Mouse (Mus musculus) cerebellum, adult 9-11 months (tissue): Measurements from ENCODE around the gene Syngr2.
"Not testable (repeated sequence)": the region's sequence is repeated elsewhere in the genome, so short reads cannot be mapped to it uniquely, and the experiment has no call there.

Experiments used
- DNase-seq: peaks from one replicate; pipeline ENCODE4 v3.0.0; 2022

Syngr2 gene

DNA sequence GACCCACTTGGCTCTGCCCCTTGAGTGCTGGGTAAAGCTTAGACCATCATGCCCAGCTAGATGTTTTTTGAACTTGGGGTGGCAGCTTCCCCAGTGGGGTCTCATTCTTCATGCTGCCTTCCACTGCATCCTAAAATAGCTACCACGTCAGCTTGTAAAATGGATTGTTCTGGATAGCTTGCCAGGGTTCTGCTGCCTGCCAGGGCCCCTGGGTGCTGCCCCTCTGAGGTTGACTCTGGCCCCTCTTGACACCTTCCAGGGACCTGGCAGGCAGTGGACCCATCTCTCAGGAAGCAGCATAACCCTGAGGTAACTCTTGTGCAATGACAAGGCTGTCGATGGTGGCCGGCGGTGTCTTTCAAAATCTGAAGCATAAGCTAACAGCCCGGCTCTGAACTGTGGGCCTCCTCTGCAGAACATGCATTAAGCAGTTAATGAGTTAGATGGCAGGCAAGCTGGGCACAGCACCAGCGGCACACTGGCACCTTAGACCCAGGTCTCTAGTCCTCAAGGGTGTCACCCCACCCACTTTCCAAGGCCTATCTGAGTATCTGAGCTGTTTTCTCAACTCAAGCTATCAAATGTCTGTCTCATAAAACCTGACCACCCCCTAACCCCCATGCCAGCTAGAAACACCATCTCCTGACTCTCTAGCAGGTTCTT is 5.4 kb downstream of the Syngr2 start:
- no peak for DNase-seq

DNA sequence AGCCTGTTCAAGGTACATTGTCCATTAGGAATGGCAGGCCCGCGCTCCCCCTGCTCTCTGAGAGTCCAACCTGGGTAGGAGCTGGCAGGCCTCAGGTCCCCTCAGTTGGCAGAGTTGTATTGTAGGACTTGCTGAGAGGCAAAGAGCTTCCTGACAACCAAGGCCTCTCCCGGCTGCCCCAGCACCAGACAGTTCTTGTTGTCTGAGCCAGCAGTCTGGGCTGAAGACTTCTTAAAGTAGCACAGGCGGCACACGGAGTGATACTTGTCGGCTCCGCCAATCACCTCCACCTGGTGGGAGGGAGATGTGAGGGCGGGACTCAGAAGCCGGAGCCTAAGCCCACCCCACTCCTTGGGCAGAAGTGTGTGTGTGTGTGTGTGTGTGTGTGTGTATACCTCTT is 6.4 kb downstream of the Syngr2 start:
- DNase-seq, result not testable (repeated sequence)

DNA sequence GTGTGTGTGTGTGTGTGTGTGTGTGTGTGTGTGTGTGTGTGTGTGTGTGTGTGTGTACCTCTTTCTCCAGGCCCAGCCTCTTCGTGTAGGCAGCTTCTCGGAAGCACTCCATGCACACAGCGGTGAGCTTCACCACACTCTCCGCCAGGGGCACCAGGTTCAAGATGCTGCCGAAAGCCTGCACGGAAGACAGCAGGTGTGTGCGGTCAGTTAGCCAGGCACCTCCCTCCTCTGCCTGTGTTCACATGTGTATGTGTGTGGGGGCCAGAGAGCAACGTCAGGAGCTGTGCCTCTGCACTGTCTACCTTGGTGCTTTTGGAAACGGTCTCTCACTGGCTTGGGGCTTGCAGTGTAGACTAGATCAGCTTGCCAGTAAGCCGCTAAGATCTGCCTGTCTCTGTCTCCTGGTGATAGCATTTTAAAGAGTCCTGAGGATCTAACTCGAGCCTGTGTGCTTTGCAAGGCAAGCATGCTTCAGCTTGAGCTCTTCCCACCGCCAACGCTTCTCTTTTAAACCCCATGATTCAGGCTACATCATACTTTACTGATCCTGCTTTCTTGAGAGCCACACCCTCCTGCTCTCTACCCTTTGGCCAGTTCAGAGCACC is 7.0 kb downstream of the Syngr2 start:
- DNase-seq, result no peak

GRCm38 (mm10) chr11:117819095-117819494 is 9.6 kb downstream of the Syngr2 start:
- DNase-seq, result no peak

DNA sequence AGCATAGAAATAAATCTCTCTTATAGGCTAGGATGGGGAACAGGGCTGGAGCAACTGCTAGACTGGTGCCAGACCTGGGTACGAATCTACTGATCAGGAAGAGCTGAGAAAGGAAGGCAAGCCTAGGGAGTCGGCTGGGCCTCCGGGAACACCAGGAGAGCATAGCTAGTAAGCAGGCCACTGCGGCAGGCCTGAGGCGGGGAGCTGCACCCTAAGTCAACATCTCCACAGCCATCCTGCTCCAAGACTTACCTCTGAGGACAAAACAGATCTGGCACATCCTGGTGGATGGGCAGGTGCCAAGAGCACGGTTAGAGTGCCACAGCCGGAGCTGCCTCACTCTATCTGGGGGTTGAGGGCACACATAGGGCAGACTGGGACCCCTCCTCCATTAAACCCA is 10.7 kb downstream of the Syngr2 start:
- no peak for DNase-seq

- DNase-seq, result no peak
These were observed 12.4 kb downstream of the Syngr2 start for GRCm38 (mm10) chr11:117821868-117822267.

DNA sequence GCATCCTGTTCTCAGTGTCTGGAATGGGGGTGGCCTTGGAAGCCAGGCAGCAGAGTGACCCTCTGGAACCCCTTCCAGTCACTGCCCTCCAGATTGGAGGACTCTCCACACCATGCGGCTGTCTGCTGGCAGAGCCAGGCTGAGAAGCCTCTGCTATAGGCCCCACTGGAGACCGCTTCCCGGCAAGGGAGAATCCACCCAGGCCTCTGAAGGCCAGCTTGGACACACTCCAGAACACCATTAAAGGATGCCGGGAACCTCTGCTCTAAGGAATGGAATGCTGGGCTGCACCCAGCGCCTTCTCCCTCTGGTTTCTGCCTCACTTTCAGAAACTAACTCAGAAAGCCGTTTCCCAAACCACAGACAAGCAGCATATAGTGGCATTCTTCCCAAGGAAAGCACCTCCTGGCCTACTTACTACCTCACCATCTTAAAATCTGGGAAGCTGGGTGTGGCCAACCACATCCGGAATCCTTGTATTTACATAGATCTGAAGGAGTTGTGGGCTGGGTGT is 13.3 kb downstream of the Syngr2 start:
- no peak for DNase-seq

GRCm38 (mm10) chr11:117823411-117823810 is 13.9 kb downstream of the Syngr2 start:
- DNase-seq, result no peak

DNA sequence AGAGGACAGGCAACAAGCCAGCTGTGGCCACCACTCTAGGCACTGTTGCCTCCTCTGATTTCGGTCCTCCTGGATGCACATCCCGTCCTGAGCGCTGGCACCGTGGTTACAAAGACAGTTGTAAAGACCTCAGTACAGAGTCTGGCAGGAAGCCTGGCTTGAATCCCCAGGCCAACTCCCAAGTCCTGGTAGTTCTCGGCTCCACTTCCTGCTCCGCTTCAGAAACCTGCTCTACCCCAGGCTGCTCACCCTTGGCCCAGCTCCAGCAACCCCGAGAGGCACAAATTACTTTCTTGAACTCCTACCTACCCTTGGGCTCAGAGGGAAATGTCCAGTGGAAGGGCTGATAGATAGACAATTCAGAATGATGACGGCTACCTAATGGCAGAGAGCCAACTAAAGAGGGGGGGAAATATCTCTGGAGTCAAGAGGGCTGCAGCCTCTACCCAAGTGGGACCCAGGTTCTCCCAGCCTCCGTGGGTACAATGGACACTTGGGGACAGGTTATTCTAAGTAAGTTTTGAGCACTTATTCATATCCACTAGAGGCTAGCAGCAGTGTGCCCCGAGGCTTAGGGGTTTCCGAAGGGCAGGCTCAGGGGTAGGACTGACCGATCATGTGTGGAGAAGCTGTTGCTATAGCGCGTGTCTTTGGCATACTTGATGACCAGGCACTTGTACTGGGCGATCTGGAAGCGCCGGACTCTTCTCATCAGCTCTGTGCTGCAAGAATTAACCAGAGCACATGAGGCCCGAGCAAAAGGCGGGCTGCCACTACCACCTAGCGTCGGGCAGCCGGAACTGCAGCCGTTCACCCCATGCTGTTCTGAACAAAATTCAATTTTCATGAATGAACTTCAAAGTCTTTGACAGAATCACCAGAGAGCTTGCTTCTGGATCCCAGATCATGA is 14.8 kb downstream of the Syngr2 start:
- DNase-seq, result peak; percentile 70

GRCm38 (mm10) chr11:117825333-117826101 is 16.0 kb downstream of the Syngr2 start, which contains the start of the genes Afmid and Tk1:
TSS of gene Afmid (plus strand) at chr11:117825924.
TSS of gene Tk1 (minus strand) at chr11:117826092.
- no peak for DNase-seq

DNA sequence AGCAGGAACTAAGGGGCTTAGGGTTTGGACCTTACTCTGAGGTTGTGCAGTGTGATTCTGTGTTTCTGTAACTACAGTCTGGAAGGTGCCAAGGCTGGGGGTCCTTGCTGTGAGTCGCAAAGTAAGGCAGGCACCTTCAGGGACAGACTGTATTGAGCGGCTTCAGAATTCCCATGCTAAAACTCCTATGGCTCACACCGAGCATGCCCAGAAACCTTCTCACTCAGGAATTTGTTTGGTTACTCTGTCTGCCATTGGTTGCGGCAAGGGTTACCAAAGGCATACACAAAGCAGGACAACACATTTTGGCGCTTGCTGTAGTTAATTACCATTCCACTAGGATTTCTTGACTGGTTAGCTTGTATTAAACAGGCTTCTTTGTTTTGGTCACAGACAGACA is 16.7 kb downstream of the Syngr2 start:
- DNase-seq, result no peak

DNA sequence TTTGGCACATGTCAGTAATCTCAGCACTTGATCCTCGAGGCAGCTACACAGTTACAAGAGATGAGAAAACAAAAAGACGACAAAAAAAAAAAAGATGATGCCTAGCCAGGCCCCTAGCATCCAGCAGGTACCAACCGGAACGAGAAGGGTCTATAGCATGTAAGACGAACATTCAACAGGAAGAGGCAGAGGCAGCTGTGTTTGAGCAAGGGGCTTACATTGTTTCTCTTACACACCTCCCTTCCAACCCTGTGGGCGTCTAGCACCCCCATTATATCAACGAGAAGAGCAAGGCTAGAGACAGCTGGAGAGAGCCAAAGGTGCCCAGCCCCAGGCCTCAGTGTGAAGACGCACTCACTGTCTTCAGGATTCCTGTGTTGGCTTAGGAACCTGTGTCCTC is 17.4 kb downstream of the Syngr2 start:
- DNase-seq, result no peak

- no peak for DNase-seq
These were observed 17.9 kb downstream of the Syngr2 start for GRCm38 (mm10) chr11:117827386-117827785.

GRCm38 (mm10) chr11:117828149-117828887 is 18.9 kb downstream of the Syngr2 start:
- DNase-seq, result no peak

GRCm38 (mm10) chr11:117828888-117829604 is 19.6 kb downstream of the Syngr2 start:
- DNase-seq, result no peak

DNA sequence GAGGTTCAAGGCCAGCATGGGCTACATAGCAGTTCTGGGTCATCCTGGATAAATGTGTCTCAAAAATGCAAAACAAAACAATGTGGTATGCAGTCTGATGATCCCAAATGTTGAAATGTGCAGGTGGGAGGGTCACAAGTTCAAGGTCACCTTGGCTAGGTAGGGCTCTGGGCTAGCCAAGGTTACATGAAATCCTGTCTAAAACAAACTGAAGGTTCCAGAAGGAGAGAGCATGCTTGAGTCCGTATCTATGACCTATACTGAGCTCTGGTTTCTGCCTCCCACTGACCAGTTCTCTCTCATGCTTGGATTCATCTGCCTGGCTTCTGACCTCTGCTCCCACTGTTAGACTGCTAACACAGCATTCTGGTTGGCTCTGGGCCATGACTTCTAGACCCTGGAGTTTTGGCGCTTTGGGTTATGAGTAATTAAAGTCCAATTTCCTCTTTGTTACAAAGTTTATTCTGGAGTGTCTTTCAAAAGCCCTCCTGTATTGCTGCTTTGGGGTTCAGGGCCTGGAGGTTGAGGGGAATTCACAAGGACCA is 20.3 kb downstream of the Syngr2 start:
- DNase-seq, result no peak

DNA sequence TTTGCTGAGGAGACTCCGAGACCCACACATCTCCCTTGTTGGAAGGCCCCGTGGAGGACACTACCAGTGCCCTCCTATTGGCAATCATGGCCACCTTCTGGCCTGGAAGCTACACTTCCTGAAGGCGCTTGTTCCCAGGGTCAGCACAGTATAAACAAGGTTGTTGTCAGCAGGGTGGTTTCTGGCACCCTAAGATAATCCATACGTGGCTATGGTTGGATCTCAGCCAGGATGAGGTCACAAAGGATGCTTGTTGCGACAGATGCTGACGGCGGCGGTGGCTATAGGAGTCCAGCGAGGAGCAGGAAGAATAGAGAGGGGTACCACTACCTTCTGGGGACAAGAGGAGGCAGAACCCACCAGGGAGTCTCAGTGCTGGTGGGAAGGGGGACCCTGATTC is 20.9 kb downstream of the Syngr2 start:
- DNase-seq, result no peak

- peak; percentile 31 for DNase-seq
These were observed 22.9 kb downstream of the Syngr2 start for GRCm38 (mm10) chr11:117832086-117832969.

GRCm38 (mm10) chr11:117833509-117833908 is 24.0 kb downstream of the Syngr2 start:
- not testable (repeated sequence) for DNase-seq

DNA sequence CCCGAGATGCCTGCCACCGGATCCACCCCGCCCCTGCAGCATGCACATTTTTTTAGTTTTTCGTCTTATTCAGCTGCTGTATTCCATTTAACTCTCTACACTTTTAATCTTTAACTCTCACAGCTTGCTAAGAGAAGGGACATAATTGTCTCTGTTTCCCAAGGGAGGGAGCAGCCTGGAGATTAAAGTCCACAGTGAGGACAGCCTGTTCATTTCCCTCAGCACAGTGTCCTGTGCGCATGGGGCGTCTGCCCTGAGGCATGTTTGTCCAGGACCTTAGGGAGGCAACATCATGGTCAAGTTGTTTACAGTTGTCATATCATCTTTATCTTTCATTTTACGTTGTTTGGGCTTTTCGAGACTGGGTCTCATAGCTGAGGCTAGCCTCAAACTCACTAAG is 24.6 kb downstream of the Syngr2 start:
- DNase-seq, result no peak
